Mouse (Mus musculus): ENCODE measurements around the gene Exosc5.

The Exosc5 gene

GRCm38 (mm10) chr7:25680514-25681258 lies 21.7 kb downstream of the Exosc5 start, which contains the start of gene B9d2:
Gene B9d2, plus strand, starts transcription at chr7:25680780.
- DNase-seq, result peak; percentile 99

GRCm38 (mm10) chr7:25681341-25682231 lies 22.6 kb downstream of the Exosc5 start:
- peak; percentile 49 to 50 for DNase-seq

DNA sequence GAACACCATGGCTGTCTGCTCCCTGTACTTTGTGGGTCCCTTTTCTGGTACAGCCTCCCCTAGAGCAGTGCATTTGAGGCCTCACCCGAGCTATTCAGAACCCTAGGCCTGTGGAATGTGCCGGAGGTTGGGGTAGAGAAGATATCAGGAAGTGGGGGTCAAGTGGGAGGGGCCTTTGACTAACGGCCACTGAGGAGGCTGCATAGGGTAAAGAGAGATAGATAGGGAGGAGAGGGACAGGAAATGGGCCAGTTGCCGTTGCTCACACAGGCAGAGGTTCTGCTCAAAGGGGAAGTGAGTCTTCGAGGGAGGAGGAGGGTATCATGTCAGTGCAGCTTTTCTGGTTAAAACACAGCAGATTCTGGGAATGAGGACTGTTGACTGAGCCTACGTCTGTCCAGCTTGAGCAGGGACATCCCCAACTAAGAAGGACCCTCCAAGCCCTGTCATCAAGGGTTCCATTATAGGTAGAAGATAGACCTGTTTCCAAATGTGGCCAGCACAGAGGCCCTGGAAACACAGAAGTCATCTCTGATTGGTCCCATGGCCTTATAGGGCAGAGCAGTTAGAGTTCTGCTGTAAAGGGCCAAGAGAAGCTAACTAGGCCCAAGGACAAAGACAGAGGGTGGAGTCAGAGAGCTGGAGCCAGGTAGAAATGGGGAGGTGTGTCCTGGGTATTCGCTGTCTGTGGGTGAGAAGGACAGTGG lies 24.7 kb downstream of the Exosc5 start:
- DNase-seq, result peak; percentile 67 to 73

DNA sequence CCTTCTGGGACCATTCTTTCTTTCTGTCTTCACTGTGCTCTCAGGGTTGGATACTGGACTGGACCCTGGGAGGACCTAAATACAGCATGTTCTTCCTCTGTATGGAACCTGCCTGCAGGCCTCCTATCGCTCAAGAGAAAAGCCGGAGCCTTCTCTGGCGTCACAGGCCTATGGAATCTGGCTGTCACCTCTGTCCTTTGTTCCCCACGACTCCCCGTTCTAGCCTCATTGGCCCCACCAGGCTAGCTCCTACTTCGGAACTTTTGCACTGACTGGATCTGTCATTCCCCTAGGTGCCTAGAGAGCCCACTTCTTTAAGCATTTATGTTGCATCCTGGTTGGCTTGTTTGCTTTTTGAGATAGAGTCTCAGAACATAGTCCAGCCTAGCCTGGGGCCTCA lies 25.7 kb downstream of the Exosc5 start:
- DNase-seq, result no peak

DNA sequence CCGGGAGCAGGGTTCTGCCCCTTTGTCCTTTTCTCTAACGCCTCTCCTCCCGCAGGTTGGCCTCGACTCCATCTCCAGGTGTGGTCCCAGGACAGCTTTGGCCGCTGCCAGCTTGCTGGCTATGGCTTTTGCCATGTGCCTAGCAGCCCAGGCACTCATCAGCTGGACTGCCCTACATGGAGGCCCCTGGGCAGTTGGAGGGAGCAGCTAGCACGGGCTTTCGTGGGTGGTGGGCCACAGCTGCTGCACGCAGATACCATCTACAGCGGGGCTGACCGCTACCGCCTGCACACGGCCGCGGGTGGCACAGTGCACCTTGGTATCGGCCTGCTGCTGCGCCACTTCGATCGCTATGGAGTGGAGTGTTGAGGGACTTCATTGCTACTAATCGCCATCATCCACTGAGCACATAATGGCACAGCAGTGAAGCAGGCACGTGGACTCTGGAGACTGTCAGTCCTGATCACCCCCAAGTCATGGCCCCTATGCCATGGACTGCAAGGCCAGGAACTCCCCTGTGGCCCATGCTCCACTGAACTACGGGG lies 27.0 kb downstream of the Exosc5 start:
- no peak for DNase-seq

DNA sequence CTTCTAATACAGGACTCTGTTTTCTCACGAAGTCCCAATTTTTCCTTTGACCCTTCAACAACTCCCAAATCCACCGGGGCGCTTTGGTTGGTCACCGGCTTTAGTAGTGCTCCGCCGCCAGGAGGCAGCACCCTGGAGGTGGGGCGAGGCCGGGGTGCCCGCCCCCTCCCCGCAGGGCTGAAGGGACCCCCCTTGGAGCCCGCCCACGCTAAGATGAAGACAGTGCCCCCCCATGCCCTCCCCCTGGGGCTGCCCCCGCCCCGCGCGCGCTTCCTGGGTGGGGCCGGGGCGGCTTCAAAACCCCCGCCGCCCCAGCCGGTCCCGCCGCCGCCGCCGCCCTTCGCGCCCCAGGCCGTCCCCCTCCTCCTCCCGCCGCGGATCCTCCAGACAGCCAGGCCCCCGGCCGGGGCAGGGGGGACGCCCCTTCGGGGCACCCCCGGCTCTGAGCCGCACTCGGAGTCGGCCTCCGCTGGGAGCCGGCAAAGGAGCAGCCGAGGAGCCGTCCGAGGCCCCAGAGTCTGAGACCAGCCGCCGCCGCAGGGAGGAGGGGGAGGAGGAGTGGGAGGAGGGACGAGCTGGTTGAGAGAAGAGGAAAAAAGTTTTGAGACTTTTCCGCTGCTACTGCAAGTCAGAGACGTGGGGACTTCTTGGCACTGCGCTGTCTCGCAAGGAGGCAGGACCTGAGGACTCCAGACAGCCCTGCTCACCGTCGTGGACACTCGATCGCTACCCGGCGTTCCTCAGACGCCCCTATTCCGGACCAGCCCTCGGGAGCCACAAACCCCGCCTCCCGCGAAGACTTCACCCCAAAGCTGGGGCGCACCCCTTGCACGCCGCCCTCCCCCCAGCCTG lies 27.9 kb downstream of the Exosc5 start, which contains the start of gene Tgfb1:
Gene Tgfb1 (plus strand): TSS at position 323 of the 852 bp plus-strand sequence.
- peak; percentile 90 to 91 for DNase-seq

DNA sequence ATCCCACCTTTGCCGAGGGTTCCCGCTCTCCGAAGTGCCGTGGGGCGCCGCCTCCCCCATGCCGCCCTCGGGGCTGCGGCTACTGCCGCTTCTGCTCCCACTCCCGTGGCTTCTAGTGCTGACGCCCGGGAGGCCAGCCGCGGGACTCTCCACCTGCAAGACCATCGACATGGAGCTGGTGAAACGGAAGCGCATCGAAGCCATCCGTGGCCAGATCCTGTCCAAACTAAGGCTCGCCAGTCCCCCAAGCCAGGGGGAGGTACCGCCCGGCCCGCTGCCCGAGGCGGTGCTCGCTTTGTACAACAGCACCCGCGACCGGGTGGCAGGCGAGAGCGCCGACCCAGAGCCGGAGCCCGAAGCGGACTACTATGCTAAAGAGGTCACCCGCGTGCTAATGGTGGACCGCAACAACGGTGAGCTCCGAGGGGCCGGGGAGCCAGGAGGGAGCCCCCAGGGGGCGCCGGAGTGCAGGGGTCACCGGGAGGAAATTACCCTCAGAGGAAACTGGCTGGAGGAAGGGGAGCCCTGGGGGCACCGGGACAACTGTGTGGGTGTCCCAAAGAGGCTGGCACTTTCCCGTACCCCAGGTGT lies 28.9 kb downstream of the Exosc5 start:
- peak; percentile 72 to 73 for DNase-seq

DNA sequence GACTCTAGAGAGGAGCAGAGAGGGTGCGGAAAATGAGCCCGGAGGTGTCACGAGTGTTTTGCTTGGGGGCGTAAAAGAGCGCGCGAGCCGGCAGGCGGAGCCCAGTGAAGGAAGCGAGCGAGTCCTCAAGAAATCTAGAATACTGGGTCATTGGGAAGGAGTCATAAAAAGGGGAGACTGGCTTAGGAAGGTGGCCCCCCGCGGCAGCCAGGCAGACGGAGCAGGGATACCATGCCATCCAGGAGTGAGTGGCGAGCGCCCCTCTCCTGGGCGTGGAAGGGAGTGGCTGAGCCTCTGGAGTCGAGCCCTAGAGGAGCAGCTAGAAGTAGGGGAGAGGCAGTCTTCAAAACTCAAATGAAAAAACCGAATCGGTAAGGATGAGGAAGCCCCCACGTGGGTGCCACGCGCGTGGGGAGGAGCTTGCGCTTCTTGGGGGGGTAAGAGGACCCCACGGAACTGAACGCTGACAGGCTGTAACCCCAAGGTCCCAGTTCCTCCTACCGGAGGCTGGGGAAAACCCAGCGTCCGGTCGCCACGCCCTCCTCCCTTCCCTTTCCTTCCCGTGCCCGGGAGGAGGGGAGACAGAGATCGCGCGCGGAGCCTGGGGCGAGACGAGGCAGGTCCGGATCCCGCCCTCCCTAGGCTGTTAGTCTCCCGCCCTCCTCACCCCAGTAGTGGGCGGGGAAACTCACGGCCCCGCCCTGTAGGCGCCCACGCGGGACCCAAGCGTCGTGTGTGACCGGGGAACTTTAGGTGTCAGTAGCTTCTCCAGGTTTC lies 30.0 kb downstream of the Exosc5 start:
- DNase-seq, result peak; percentile 89 to 91

DNA sequence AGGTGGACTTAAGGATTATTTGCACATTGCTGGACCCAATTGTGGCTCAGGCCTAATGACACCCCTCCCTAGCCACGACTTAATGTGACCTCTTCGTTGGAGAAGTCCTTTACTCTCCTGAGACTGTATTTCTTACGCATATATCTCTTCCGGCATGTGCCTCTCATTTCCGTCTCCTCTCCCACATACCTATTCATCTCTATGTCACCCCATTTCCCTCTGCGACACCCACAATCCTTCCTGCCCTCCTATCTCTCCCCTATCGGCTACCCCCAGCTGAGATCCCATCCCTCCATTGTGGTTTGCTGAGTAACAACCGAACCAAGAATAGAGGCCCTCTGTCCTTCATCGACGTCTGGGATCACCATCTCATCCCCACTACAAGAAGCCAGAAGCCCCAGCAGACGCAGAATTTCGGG lies 30.6 kb downstream of the Exosc5 start:
- DNase-seq, result no peak

- DNase-seq, result no peak
Observed at GRCm38 (mm10) chr7:25690051-25690450, 31.1 kb downstream of the Exosc5 start.

DNA sequence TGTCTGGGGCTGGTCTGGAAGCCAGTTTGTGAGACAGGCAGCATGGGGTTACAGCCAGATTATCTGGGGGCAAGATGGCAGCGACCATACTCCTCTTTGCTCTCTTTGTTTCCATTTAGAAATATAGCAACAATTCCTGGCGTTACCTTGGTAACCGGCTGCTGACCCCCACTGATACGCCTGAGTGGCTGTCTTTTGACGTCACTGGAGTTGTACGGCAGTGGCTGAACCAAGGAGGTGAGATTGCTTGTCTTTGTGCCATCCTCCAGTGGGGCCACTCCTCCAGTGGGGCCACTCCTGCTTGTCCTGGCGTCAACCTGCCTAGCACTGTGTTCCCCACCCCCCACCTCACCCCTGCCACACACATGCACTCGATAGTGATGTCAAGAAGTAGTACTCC lies 35.1 kb downstream of the Exosc5 start:
- no peak for DNase-seq

DNA sequence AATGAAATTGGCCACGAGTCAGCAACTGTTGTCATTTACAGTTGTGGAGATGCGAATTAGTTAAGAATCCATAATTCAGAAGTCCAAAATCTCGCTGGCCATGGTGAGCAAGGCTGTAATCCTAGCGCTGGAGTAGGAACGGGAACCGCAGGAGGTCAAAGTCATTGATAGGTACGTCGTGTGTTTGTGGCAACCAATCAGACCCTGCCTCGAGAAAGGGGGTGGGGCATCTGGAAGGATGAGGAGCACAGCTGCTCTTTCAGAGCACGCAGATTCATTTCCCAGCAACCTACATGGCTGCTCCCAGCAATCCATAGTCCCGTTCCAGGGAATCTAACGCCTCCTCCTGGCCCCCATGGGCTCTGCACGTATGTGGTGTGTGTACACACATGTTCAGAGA lies 40.9 kb downstream of the Exosc5 start:
- DNase-seq, result no peak

- DNase-seq, result peak; percentile 74 to 77
Observed at GRCm38 (mm10) chr7:25700732-25701131, 41.8 kb downstream of the Exosc5 start.

DNA sequence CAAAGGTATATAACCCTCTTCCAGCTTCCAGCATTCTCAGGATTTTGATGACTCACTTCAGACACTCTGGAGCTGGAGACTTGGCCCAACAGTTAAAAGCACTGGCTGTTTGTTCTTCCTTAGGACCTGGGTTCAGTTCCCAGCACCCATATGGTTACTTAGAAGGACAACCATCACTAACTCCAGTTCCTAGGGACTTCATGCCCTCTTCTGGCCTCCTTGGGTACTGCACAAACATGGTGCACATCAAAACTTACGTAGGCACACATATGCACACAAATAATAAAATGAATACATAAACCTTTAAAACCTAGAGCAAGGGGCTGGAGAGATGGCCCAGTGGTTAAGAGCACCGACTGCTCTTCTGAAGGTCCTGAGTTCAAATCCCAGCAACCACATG lies 43.4 kb downstream of the Exosc5 start:
- DNase-seq, result peak; percentile 60 to 62

DNA sequence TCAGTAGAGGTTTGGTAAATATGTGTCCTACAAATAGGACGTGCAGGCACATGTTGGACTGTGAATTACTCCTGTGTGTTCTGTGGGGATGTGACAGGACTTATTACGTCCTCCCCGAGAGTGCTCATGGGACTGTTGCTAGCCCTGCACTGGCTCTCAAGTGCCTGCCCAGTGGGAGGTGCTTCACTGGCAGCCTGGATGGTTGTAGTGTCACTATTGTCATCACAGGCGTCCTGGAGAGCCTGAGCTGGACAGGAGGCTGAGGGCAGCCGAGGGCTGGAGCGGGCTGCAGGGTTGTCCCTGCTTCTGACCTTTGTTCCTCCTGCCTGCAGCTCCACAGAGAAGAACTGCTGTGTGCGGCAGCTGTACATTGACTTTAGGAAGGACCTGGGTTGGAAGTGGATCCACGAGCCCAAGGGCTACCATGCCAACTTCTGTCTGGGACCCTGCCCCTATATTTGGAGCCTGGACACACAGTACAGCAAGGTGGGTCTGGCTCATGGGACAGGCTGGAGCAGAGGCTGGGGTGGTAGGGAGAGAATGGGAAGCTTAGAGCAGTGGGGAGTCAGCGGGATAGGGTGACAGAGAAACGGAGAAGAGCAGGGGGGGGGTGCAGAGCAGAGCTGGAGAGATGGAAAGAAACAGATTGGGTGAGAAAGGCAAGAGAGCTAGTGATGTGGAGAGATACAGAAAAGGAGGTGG lies 45.0 kb downstream of the Exosc5 start:
- no peak for DNase-seq

GRCm38 (mm10) chr7:25704716-25705364 lies 45.9 kb downstream of the Exosc5 start:
- no peak for DNase-seq

DNA sequence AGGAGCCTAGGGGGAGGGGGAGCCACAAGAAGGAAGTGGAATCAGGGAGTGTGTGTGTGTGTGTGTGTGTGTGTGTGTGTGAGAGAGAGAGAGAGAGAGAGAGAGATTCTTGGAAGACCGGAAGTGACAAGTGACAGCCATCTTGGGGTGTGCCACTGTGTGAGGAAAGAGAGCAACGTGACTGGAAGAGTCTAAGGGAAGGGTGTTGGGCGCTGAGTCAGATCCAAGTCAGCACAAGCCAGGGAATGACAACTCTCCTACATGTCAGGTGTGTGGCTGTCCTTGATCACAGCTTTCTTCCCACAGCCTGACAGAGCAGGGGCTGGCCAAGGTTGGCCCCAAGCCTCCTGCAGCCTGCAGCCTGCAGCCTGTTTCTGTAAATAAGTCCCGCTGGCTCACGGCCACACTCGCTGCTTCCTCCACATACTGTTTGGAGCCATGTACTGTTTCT lies 46.9 kb downstream of the Exosc5 start:
- DNase-seq, result peak; percentile 19 to 26

- peak; percentile 38 to 45 for DNase-seq
Observed at GRCm38 (mm10) chr7:25706578-25707170, 47.7 kb downstream of the Exosc5 start.
